Mouse (Mus musculus): ENCODE measurements around the gene Opalin.

The Opalin gene

DNA sequence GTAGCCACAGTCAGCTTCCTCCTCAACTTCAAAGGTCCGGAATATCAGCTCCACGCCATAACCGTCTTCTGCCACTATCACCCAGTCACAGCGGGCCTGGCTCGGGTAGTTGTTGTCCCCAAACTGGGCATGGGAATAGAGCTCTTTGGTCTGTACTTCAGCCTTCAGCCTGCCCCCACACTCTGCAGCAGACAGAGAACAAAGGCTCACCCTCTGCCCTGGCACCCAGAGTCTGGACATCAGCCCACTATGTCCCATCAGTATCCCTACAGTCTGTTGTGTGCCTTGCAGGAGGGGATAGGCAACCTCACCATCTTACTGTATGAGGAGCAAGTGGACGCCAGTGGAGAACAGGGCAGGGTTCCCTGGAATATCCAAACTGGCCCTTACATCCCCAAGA is 9.4 kb upstream of the Opalin start:
- in situ Hi-C loops (cut with MboI; ENCODE audit: unreplicated experiment in 2 of 2), result loop anchor here in 1 of 2 experiments (25.0 kb wide), 2 partner anchors 376 to 1076 kb away; partner anchors contain the start of gene Zfyve27

DNA sequence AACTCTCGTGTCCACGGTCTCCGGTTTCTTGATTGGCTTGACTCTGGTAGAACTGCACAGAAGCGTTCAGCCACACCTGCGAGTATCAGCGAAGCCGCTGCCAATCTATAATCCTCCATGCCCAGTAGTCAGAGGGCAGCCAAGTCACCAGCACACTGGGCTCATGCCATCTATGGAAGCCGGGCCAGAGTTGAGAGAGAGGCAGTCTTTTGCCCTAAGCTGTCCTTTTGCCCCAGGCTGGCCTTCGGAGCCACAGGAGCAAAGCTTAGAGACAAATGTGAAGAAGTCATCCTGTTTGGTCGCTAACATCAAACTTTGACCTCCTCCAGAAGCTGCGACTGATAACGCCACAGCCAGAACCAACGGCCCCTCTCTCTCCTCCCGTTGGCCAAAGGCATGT is 6.7 kb upstream of the Opalin start:
- in situ Hi-C loops (cut with MboI; ENCODE audit: unreplicated experiment in 2 of 2), result loop anchor here (5.0 to 25.0 kb wide), 5 partner anchors 154 to 1079 kb away; partner anchors contain the start of gene Zfyve27 (in 1 of the 2)

DNA sequence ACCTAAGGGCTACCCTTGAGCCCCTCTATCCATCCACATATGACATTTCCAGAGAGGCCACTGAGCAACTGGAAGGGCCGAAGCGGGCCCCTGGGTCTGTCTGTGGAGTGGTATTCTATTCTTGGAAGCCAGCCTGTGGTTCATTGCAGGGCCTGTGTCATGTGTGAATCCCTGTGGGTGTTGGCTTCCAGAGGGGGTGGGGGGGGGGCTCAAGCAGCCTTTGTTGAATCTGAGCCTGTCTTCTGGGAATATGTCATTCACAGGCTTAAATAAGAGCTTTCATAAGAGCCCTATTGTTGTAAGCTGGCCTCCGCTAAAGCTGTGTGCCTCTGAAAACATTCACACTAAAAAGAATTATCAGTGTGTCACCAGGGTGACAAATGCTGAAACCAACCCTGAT is 4.7 kb upstream of the Opalin start:
- in situ Hi-C loops (cut with MboI; ENCODE audit: unreplicated experiment in 2 of 2), result loop anchor here (5.0 to 25.0 kb wide), 5 partner anchors 156 to 1081 kb away; partner anchors contain the start of gene Zfyve27 (in 1 of the 2)

DNA sequence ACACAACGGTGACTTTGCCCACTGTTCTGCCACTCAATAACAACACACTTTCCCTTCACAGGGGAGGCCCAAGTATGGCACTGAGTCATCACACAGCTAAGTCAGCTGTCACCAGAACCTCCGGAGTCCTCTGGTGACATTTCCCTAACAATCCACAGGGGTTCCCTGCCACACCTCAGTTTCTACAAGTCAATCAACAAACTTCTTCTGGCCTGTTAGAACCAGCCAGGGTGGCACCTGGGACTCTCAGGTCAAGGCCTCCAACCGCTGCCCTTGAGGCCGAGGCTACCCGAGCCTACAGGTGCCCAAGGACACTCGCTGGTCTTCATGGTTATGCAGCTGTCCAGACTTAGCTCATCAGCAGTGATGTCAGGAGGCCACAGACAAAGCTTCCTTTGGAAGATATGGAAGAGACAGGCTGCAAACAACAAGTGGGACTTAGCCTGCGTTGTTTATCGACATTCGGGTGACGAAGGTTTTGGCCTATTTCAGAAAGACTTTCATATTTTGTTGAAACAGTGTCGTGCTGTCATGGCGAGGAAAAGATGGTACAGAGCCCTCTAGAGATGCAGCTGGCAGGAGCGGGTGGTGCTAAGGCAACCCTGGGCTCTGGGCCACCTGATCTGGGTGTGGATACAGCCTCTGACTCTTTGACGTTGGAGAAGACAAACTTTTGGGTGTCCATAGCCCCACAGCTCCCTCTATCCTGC is 3.0 kb downstream of the Opalin start:
- in situ Hi-C loops (cut with MboI; ENCODE audit: unreplicated experiment in 2 of 2), result no loop called here

DNA sequence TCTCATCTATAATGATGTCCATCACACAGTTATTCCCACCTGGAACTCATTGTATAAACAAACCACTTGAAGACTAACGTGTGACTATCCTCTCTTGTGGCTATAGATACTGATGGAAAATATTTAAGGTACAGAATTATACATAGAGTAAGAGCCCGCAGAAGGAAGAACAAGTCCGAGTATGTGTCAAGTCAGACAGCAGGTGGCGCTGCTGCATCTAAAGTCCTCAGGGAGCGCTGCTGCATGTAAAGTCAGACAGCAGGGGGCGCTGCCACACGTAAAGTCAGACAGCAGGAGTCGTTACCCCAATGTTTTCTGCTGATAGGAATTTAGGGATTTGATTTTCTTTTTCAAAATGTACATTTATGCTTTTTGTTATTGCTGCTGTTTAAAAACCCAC is 5.4 kb downstream of the Opalin start:
- in situ Hi-C loops (cut with MboI; ENCODE audit: unreplicated experiment in 2 of 2), result no loop called here

DNA sequence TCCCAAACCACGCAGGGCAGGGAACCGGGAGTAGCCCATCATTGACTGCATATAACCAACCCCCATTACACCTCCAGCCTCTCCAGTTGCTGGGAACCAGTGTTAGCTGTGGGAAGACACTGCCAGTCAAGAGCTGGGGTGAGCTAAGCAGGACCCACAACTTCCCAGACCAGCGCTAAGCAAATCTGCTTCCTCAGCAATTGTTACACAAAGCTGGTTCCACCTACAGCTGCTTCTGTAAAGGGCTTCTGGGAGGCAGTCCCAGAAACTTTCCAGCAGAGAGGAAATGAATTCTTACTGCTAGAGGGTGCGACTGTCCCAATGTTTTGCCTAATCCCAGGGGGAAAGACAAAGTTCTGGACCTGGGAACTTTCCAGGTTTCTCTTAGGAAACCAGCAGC is 22.2 kb downstream of the Opalin start:
- in situ Hi-C loops (cut with MboI; ENCODE audit: unreplicated experiment in 2 of 2), result loop anchor here (5.0 to 10.0 kb wide), 3 partner anchors 37 to 302 kb away; no protein-coding TSS in a partner anchor

DNA sequence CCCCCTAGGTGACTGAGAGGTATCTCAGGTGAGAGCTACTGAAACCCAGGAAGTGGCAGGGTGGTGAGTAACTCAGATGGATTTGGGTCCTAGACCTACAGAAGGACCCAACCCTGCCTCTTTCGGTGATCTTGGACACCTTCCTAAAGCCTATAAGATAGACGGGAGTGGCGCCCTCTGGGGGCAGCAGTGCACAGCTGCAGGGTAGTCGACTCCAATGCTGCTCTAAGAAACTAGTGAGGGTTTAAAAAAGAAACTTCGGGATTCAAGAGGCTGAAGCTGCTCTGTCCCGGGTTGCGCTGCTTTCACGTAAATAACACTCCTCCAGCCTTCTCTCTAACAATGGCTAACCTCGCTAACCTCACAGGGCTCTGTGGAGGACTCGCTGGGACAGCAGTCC is 23.4 kb downstream of the Opalin start:
- in situ Hi-C loops (cut with MboI; ENCODE audit: unreplicated experiment in 2 of 2), result loop anchor here (5.0 to 10.0 kb wide), 3 partner anchors 36 to 301 kb away; no protein-coding TSS in a partner anchor

DNA sequence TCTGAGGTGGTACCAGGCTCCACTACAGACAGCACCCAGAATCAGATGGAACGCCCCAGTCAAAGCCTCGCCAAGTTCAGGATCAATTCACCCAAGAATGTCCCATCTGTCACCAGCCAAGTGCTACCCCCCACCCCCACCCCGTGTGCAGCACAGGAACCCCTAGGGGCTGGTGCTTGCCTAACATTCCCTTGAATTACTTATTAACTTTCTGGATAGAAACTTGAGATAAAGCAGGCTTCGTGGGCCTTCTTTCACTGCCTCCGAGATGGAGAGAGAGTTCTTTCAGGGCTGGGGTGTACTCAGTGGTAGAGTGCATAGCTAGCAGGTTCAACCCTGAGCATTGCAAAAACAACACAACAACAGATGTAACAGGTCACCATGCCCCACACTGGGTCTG is 24.7 kb downstream of the Opalin start:
- in situ Hi-C loops (cut with MboI; ENCODE audit: unreplicated experiment in 2 of 2), result loop anchor here (5.0 to 10.0 kb wide), 3 partner anchors 35 to 300 kb away; no protein-coding TSS in a partner anchor

DNA sequence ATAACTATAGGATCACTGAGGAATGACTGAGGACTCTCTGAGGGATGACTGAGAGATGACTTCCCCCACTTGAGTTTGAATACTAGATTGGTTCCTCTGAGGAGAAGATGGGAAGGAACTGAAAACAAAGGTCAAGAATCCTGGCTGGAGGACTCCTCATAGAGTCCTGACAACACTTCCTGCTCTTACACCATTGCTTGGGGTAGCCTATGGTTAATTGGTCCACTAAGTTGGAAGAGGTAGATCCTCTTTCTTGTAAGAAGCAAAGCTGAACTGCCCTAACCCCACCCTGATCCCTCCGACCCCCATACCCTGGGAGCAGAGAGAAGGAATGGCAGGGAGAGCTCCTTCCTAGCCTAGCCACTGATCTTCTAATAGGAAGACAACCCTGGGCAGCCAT is 25.2 kb downstream of the Opalin start:
- in situ Hi-C loops (cut with MboI; ENCODE audit: unreplicated experiment in 2 of 2), result loop anchor here (5.0 to 10.0 kb wide), 3 partner anchors 34 to 299 kb away; no protein-coding TSS in a partner anchor

DNA sequence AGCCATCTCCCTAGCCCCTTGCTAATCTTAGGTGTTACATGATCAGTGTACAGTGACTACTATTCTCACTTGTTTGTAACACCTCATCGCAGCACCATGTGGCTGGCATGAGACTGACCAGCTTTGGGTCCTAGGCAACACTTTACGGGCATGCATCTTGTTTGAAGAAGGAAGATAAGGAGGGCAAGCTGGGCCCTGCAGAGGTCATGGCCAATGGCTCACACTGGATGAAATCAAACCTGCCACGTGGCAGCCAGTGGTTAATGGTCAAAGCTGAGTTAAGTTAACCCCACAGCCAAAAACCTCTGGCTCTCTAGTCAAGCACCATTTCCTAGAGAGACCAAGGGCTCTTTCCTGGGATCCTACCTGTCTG is 28.7 kb downstream of the Opalin start:
- in situ Hi-C loops (cut with MboI; ENCODE audit: unreplicated experiment in 2 of 2), result no loop called here

DNA sequence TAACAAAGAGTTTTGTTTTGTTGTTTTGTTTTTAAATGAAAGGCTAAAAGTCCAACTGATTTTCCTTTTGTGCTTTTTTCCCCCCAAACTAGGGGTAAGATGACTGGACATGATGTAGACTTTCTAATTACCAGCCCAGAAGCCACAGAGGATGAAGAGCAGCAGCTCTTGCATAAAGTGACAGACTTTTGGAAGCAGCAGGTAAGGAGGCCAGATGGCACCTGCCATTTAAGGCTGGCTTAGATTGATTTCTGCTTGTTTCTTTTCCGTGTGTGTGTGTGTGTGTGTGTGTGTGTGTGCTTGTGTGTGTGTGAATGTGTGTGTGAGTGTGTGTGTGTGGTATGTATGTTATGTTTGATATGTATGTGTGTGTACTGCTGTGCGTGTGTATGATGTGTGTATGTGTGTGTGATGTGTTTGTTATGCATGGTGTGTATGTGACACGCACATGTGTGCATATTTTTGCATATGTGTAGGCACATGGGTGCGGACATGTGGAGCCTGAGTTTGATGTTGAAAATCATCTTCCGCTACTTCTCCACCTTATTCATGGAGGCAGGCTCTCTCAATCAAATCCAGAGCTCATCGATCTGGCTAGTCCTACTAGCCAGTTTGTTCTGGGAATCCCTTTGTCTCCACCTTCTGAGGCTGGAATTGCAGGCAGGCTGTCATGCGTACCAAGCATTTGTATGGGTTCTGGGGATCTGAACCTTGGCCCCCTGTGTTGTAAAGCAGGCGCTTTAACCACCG is 29.3 kb downstream of the Opalin start:
- in situ Hi-C loops (cut with MboI; ENCODE audit: unreplicated experiment in 2 of 2), result no loop called here

DNA sequence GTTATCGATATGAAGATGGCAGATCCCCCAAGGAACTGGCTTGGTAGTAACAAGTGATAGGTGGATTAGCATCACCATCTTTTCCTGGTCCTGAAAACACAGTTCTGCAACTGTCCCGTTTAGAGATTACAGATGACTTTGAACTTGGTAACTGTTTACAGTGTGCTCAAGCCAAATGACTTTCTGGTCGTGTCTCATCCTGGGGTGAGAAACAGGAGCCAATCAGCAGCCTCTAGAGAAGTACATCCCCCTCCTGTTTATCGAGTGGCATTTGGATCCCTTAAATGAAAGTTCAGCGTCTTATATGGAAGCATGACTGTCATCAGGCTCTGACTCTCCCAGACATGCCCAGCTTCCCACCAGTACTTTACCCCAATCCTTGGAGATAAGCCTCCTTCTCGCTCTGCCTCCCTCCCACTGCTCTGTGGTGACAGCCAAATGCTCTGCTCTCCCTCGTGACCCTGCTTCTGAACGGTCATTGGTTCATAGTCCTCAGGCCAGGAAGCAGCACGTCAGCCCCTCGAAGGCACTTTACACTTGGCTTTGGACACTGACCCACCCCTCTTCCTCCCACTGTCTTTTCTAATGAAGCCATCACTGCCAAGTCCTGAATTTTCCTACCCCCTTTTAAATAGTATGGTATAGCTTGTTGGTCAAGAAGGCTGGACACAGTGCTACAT is 31.7 kb downstream of the Opalin start:
- in situ Hi-C loops (cut with MboI; ENCODE audit: unreplicated experiment in 2 of 2), result no loop called here

DNA sequence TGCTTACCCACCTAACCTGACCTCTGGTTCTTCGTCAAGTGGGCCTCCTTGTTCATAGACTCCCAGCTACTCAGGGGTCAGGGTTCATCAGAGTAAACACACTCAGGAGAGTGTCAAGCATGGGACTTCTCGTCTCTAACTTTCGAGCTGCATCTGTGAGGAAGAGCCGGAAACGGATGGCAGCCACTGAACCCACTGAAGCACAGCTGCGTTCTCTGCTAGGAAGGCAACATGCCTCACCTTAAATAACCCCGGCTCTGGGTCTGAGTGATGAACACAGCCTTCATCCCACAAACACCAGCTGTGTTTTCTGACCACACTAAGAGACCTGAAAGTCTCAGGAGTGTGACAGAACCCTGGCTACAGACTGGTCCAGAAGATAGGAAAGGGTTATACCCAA is 37.8 kb downstream of the Opalin start:
- in situ Hi-C loops (cut with MboI; ENCODE audit: unreplicated experiment in 2 of 2), result no loop called here

DNA sequence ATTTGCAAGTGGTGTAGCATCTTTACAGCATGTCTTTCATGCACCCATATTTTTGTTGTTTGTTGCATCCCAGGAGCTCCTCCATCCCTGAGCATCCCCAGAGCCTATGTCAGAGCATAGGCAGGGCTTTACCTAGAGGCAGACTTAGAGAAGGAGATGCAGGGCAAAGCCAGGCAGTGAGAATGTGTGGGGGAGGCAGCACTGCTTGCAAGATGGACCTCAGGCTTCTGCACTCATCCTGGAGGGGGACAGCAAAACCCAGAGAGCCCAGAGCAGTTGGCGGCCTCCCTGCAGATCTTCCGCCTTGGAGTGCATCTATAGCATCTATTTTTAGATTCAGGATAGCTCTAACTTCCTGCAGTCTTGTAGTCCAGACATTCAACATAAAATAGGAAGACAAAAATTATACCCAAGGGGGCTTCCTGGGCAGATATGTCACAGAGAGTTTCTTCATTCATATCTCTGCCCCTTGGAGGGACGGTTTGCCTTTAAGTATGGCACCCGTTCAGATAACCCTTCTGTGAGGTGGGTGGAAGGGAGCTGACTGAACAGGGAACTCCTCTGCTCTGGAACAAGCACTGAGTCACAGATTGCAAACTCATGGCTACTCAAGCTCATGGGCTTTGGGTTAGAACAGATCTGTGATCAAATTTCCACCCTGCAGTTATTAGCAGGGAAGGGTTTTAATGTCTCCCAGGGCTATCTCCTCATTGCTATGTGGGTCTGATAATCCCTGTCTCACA is 40.9 kb downstream of the Opalin start:
- in situ Hi-C loops (cut with MboI; ENCODE audit: unreplicated experiment in 2 of 2), result no loop called here

DNA sequence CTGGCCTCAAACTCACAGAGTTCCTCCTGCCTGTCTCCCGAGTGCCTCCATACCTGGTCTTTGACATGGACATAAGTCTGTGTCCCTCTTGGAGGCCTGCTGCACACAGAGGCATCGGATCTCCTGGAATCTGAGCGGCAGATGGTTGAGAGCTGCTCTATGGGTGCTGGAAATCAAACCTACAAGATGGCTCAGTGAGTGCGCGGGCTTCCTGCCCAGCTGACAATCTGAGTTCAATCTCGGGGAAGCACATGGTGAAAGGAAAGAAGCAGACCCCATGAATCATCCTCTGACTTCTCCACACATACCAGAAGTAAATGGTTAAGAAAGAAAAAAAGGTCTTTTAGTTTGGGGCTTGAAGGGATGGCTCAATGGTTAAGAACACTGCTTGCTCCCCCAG is 45.0 kb downstream of the Opalin start:
- in situ Hi-C loops (cut with MboI; ENCODE audit: unreplicated experiment in 2 of 2), result loop anchor here in 1 of 2 experiments (5.0 kb wide), 1 partner anchor 40 kb away; the partner anchor contains the start of gene Blnk

DNA sequence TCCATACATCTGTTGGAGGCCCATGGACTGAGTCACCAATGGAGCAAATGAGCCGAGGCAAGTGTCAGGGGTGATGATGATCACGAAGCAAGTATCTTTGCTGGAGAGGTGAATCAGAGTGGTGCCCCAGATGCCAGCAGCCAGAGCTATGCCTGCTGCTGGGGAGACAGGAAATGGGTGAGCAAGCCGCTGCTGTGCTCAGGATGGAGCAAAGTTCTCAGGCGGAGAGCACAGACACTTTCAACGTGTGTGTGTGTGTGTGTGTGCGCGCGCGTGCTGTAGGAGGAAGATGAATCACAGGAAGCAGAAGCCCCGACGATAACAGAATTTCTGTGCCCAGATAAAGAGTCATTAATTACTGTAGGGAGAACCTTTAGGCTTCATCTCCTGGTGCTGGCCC is 45.9 kb downstream of the Opalin start:
- in situ Hi-C loops (cut with MboI; ENCODE audit: unreplicated experiment in 2 of 2), result loop anchor here in 1 of 2 experiments (5.0 kb wide), 1 partner anchor 39 kb away; the partner anchor contains the start of gene Blnk

DNA sequence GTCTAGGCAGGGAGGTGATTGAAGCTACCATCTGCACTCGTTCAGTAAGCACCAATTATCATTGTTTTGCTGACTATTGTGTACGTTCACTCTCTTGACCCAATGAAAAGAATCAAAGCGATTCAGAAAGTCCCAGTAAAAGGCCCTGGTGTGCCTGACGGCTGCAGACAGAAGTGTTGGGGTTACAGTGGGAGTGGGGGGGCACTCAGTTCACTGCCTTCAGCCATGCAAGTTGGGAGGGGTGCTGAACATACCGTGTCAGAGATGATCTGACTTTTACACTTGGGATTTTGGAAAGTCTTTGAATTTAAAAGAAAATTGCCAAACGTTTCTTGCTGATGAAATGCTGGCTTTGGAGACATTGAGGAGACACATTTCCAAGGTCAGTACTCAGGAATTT is 46.8 kb downstream of the Opalin start:
- in situ Hi-C loops (cut with MboI; ENCODE audit: unreplicated experiment in 2 of 2), result loop anchor here in 1 of 2 experiments (5.0 kb wide), 1 partner anchor 38 kb away; the partner anchor contains the start of gene Blnk

DNA sequence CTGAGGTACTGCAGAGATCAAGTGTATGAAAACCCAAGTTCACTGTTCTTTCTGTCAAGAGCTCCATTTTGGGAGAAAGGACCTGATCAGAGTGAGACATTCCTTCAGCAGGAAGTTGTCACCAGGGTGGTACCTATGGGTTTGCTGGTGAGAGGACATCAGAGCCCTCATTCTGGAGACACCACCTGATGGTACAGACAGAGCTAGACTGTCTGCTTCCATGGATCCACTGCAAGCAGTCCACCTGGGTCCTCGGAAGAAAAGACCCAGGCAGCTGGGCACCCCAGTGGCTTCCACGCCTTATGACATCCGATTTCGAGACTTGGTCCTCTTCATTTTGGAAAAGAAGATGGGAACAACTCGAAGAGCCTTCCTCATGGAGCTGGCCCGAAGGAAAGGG is 47.7 kb downstream of the Opalin start, which contains the start of gene Dntt:
Gene Dntt (plus strand): TSS at position 57 of the 400 bp plus-strand sequence.
- in situ Hi-C loops (cut with MboI; ENCODE audit: unreplicated experiment in 2 of 2), result no loop called here

DNA sequence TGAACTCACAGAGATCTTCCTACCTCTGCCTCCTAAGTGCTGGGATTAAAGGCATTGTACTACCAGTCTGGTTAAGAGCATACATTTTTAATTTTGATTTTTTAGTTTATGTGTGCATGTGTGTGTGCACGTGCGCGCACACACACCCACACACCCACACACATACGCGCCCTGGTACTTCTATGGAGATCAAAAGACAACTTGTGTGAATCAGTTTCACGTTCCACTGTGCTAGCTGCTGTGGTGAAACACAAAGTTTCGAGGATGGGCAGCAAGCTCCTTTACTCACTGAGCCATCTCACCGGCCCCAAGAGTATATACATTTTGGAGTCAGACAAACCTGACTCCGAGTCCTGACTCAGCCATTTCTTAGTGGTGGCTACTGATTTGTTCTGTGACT is 49.3 kb downstream of the Opalin start:
- in situ Hi-C loops (cut with MboI; ENCODE audit: unreplicated experiment in 2 of 2), result no loop called here

DNA sequence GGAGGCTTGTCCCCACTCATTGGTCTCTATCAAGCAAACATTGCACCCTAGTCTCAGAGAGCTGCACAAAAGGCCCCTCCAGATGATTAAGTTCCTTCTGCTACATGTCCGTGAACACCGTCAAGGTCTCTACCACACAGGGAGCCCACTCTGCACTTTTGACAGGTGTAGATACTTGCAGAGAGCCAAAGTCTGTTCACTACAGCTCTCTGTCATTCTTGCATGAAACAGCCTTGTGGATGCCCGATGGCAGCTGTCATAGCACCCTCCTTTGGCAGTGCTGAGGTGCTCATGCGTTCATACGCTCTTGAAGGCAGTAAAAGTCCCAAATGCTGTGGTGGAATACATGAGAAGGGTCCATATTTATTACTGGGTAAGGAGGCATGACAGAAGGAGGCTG is 49.9 kb downstream of the Opalin start:
- in situ Hi-C loops (cut with MboI; ENCODE audit: unreplicated experiment in 2 of 2), result no loop called here
